Mouse (Mus musculus): ENCODE results near the gene Tax1bp1.

- TF ChIP-seq POLR2A (IDR thresholded peaks at IDR 0.05; ENCODE audit: borderline replicate concordance, control insufficient read depth, low read depth, low read length) (no peak), CTCF (IDR thresholded peaks at IDR 0.05; ENCODE audit: control insufficient read depth, insufficient read depth, low read length) (no peak)
These were observed 38.2 kb upstream of the Tax1bp1 start for GRCm38 (mm10) chr6:52675222-52675921.
